Mouse (Mus musculus): ENCODE data around the gene Ube4a. TPM values are rescaled to one million over a fixed set of nuclear protein-coding genes. Genes with fewer than 3 reads are reported as not detected.

Gene Ube4a
- polyA plus RNA-seq, 1 experiment from 2014 or later, result 32.0 TPM

DNA sequence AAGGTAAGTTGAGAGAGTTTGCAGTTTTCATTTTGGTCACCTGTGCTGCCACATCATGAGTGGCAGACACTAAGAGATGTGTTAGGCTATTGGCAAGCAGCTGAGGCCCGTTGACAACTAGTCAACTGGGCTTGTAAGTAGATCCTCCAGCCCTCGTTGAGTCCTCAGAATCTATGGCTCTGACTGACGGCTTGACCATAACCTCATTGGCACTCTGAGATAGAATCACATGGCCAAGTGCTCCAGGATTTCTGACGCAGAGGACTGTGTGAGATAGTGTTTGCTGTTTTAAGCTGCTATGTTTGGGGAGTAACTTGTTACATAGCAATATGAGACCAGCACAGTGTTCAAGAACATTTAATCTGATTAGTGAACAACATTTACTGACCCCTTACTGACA, 23.6 kb downstream of the Ube4a start:
- no peak overlapping the region for H3K9ac ChIP-seq (ENCODE audit: low read length)
- no peak overlapping the region for H3K27ac ChIP-seq (ENCODE audit: low read depth, low read length)
- ATAC-seq (replicated peaks; ENCODE audit: low FRiP score) (no peak), DNase-seq (ENCODE audit: low spot score) (no peak)
- no peaks in the 10 kb centered on the region for H3K9me3 ChIP-seq (ENCODE audit: control insufficient read depth, low read length)
- no peak overlapping the region for H3K4me3 ChIP-seq (ENCODE audit: low read depth, low read length)
- no peaks in the 10 kb centered on the region; the same call in 1 of the 2 replicates for H3K36me3 ChIP-seq (ENCODE audit: control insufficient read depth, insufficient read depth, low read length)
- 95% methylated on average over 4 of the region's 4 CpGs for WGBS
- no peaks in the 10 kb centered on the region for H3K4me1 ChIP-seq (replicated peaks; ENCODE audit: control insufficient read depth, insufficient read depth, low read length)
- H3K27me3 ChIP-seq (ENCODE audit: control insufficient read depth, insufficient read depth, low read length), result no peaks in the 10 kb centered on the region
- no peak overlapping the region for H3K4me2 ChIP-seq (ENCODE audit: low read depth, low read length, severe bottlenecking)

DNA sequence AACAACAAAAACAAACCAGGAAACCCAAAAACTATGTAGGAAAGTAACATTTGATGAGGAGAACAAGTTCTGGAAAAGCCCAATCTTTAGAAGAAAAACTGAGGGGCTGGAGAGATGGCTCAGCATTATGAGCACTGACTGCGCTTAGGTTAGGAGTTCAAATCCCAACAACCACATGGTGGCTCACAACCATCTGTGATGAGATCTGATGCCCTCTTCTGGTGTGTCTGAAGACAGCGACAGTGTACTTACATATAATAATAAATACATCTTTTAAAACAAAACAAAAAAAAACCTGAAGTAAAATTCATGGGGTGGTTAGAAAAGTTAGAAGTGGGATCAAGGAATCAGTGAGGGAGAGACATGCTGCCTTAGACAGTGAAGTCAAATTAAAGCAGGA, 43.9 kb downstream of the Ube4a start:
- WGBS, result 55% methylated on average over 2 of the region's 2 CpGs
- Histone ChIP-seq H3K27ac (ENCODE audit: low read depth, low read length) (no peak overlapping the region), H3K4me3 (ENCODE audit: low read depth, low read length) (peak overlapping the region; percentile 94; the same call in 1 of the 2 replicates), H3K4me1 (replicated peaks; ENCODE audit: control insufficient read depth, insufficient read depth, low read length) (no peaks in the 10 kb centered on the region), H3K4me2 (ENCODE audit: low read depth, low read length, severe bottlenecking) (peak overlapping the region; percentile 94), H3K9ac (ENCODE audit: low read length) (no peak overlapping the region; the same call in 1 of the 2 replicates), H3K27me3 (ENCODE audit: control insufficient read depth, insufficient read depth, low read length) (no peaks in the 10 kb centered on the region), H3K36me3 (ENCODE audit: control insufficient read depth, insufficient read depth, low read length) (no peaks in the 10 kb centered on the region), H3K9me3 (ENCODE audit: control insufficient read depth, low read length) (no peaks in the 10 kb centered on the region)
- no peak for ATAC-seq (replicated peaks; ENCODE audit: low FRiP score)
- DNase-seq (ENCODE audit: low spot score), result no peak

DNA sequence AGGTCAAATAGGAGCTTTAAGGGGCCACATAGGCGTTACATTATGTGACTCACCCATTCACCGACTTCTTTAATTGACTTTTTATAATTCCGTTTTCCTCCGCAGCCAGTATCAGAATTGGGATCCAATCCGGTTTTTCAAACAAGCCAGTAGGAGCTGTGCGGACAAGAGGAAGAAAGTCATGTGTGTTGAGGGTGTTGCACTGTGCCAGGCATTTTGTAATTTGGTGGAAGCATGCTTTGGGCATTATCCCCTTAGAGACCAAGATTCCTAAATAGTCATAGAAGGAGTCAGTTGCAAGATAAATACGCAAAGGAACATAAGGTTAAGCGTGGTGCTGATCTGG, 44.3 kb downstream of the Ube4a start:
- no peaks in the 10 kb centered on the region for H3K4me1 ChIP-seq (replicated peaks; ENCODE audit: control insufficient read depth, insufficient read depth, low read length)
- peak overlapping the region; percentile 80; the same call in 1 of the 2 replicates for H3K27ac ChIP-seq (ENCODE audit: low read depth, low read length)
- H3K4me3 ChIP-seq (ENCODE audit: low read depth, low read length), result peak overlapping the region; percentile 94
- WGBS, result 2% methylated on average over 8 of the region's 8 CpGs
- no peaks in the 10 kb centered on the region for H3K9me3 ChIP-seq (ENCODE audit: control insufficient read depth, low read length)
- ATAC-seq (replicated peaks; ENCODE audit: low FRiP score), result peak; percentile 87; the same call in 1 of the 2 replicates
- peak overlapping the region; percentile 82 for H3K9ac ChIP-seq (ENCODE audit: low read length)
- H3K27me3 ChIP-seq (ENCODE audit: control insufficient read depth, insufficient read depth, low read length), result no peaks in the 10 kb centered on the region
- peak overlapping the region; percentile 94 for H3K4me2 ChIP-seq (ENCODE audit: low read depth, low read length, severe bottlenecking)
- DNase-seq (ENCODE audit: low spot score), result no peak
- no peaks in the 10 kb centered on the region for H3K36me3 ChIP-seq (ENCODE audit: control insufficient read depth, insufficient read depth, low read length)

DNA sequence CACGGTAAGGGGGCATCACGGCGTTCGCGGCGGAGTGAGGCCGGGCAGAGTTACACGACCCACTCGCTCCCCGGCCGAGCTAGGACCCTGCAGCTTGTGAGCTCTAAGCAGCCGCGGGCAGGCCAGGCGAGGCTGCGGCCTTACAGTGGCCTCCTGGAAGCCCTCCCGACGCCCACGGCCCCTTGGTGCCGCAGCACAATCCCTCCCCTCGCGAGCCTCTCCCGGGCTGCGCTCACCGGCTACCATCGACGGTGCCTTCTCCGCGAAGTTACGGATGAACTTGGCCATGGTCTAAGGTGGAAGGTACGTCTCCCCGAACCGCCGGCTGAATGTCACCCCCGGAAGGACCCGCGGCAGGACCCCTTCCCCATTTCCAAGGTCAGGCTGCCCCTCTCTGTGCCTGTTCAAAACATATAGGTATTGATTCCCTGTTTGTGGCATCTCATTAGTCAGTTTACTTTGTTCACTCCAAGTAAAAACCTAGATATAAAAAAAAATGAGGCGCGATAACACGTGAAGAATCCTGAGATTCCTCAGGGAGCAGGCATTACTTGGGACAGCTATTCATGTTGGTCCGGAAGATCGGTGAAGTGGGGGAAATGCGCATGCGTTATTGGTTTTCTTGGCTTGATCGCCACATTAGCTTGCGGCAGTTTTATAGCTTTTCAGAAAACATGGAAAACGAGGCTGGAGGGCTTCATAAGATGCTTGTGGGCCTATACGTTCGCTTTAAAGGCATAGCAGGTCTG, 44.9 kb downstream of the Ube4a start, which contains the start of gene Atp5l:
Atp5l (minus strand) TSS at position 369 of the 749 bp plus-strand sequence.
- DNase-seq (ENCODE audit: low spot score), result peak; percentile 90
- ATAC-seq (replicated peaks; ENCODE audit: low FRiP score), result peak; percentile 86
- Histone ChIP-seq H3K4me1 (replicated peaks; ENCODE audit: control insufficient read depth, insufficient read depth, low read length) (no peaks in the 10 kb centered on the region), H3K9me3 (ENCODE audit: control insufficient read depth, low read length) (no peaks in the 10 kb centered on the region), H3K4me2 (ENCODE audit: low read depth, low read length, severe bottlenecking) (peak within 1 kb of the TSS; percentile 94), H3K36me3 (ENCODE audit: control insufficient read depth, insufficient read depth, low read length) (no peaks in the 10 kb centered on the region), H3K4me3 (ENCODE audit: low read depth, low read length) (peak within 1 kb of the TSS; percentile 94), H3K9ac (ENCODE audit: low read length) (peak within 1 kb of the TSS; percentile 82), H3K27ac (ENCODE audit: low read depth, low read length) (peak within 1 kb of the TSS; percentile 80; the same call in 1 of the 2 replicates), H3K27me3 (ENCODE audit: control insufficient read depth, insufficient read depth, low read length) (no peaks in the 10 kb centered on the region)
- WGBS, result under 1% methylated on average over 48 of the region's 48 CpGs

DNA sequence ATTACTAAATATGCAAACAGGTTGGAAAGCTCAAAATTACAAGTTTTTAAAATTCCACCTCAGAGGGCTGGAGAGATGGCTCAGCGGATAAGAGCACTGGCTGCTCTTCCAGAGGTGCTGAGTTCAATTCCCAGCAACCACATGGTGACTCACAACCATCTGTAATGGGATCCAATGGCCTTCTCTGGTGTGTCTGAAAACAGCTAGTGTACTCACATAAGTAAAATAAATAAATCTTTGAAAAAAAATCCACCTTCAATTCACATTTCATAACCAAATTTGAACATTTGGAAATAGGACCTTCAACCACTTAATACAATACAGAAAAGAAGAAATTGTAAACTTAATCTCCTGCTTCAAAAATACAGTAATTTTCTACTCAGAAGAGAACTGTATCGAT, 45.8 kb downstream of the Ube4a start:
- Histone ChIP-seq H3K9ac (ENCODE audit: low read length) (peak overlapping the region; percentile 82), H3K9me3 (ENCODE audit: control insufficient read depth, low read length) (no peaks in the 10 kb centered on the region), H3K4me2 (ENCODE audit: low read depth, low read length, severe bottlenecking) (peak overlapping the region; percentile 94), H3K27me3 (ENCODE audit: control insufficient read depth, insufficient read depth, low read length) (no peaks in the 10 kb centered on the region), H3K36me3 (ENCODE audit: control insufficient read depth, insufficient read depth, low read length) (no peaks in the 10 kb centered on the region), H3K4me3 (ENCODE audit: low read depth, low read length) (peak overlapping the region; percentile 94), H3K4me1 (replicated peaks; ENCODE audit: control insufficient read depth, insufficient read depth, low read length) (0 out of 2 replicates have a peak, but pooled peaks cover 2% of the 10 kb centered on the region), H3K27ac (ENCODE audit: low read depth, low read length) (no peak overlapping the region)
- 48% methylated on average over 2 of the region's 2 CpGs for WGBS
- DNase-seq (ENCODE audit: low spot score) (no peak), ATAC-seq (replicated peaks; ENCODE audit: low FRiP score) (no peak)

DNA sequence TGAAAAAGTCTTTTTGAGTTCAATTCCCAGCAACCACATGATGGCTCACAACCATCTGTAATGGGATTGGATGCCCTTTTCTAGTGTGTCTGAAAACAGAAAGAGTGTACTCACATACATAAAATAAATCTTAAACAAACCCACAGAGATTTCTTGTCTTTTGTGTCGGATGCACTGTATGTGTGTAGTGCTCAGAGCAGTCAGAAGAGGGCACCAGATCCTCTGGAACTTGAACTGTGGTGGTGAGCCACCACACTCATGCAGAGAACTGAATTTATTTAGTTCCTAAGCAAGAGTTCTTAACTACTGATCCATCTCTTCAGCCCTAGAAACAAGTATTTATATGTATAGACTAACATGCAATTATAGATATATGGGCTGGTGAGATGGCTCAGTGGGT, 49.2 kb downstream of the Ube4a start:
- Histone ChIP-seq H3K9ac (ENCODE audit: low read length) (no peak overlapping the region), H3K4me3 (ENCODE audit: low read depth, low read length) (no peak overlapping the region), H3K27me3 (ENCODE audit: control insufficient read depth, insufficient read depth, low read length) (no peaks in the 10 kb centered on the region), H3K27ac (ENCODE audit: low read depth, low read length) (no peak overlapping the region), H3K4me2 (ENCODE audit: low read depth, low read length, severe bottlenecking) (no peak overlapping the region), H3K4me1 (replicated peaks; ENCODE audit: control insufficient read depth, insufficient read depth, low read length) (0 out of 2 replicates have a peak, but pooled peaks cover 2% of the 10 kb centered on the region), H3K36me3 (ENCODE audit: control insufficient read depth, insufficient read depth, low read length) (no peaks in the 10 kb centered on the region), H3K9me3 (ENCODE audit: control insufficient read depth, low read length) (no peaks in the 10 kb centered on the region)
- ATAC-seq (replicated peaks; ENCODE audit: low FRiP score), result no peak
- 63% methylated on average over 1 of the region's 1 CpGs for WGBS
- peak; percentile 61 for DNase-seq (ENCODE audit: low spot score)

DNA sequence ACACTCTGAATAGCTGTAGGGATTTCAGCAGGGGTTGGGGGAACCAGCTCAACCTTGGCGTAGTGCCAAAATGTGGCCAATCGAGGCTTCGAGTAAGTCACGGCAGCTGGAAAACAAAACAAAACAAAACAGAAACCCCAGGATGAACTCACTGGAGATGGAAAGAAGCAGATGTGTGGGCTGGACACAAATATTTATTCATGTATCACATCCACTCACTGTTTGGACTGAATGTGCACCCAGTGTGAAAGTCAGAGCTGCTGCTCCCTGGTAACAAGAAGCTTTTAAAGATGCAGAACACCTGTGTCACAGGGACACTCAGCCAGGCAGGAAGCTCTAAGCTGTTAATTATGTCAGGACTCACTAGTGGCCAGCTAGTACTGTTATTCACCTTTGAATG, 50.7 kb downstream of the Ube4a start:
- no peaks in the 10 kb centered on the region for H3K36me3 ChIP-seq (ENCODE audit: control insufficient read depth, insufficient read depth, low read length)
- 0 out of 2 replicates have a peak, but pooled peaks cover 2% of the 10 kb centered on the region for H3K4me1 ChIP-seq (replicated peaks; ENCODE audit: control insufficient read depth, insufficient read depth, low read length)
- H3K27me3 ChIP-seq (ENCODE audit: control insufficient read depth, insufficient read depth, low read length), result no peaks in the 10 kb centered on the region
- no peak overlapping the region for H3K27ac ChIP-seq (ENCODE audit: low read depth, low read length)
- no peak overlapping the region for H3K4me2 ChIP-seq (ENCODE audit: low read depth, low read length, severe bottlenecking)
- WGBS, result 62% methylated on average over 4 of the region's 4 CpGs
- H3K9me3 ChIP-seq (ENCODE audit: control insufficient read depth, low read length), result no peaks in the 10 kb centered on the region
- no peak for ATAC-seq (replicated peaks; ENCODE audit: low FRiP score)
- H3K4me3 ChIP-seq (ENCODE audit: low read depth, low read length), result no peak overlapping the region
- DNase-seq (ENCODE audit: low spot score), result no peak
- H3K9ac ChIP-seq (ENCODE audit: low read length), result no peak overlapping the region

DNA sequence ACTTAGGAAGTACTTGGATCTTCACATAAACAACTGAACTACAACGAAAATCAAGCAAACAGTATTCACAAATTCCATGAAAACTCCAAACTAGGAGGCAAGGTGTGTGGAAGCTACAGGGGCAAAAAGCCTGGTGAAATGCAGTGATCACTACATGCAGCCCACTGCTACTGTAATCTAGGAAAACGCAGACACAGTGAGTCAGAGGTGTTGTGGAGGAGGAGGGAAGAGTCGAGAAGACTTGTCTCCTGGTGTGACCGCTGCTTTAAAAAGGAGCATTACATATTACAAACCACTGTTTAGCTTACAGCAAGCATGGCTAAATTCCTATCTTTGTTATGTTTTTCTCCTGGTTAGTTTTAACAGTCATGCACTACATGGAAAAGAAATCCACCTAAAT, 54.0 kb downstream of the Ube4a start:
- 94% methylated on average over 4 of the region's 4 CpGs for WGBS
- Histone ChIP-seq H3K27ac (ENCODE audit: low read depth, low read length) (no peak overlapping the region), H3K9me3 (ENCODE audit: control insufficient read depth, low read length) (no peaks in the 10 kb centered on the region), H3K36me3 (ENCODE audit: control insufficient read depth, insufficient read depth, low read length) (no peaks in the 10 kb centered on the region), H3K4me1 (replicated peaks; ENCODE audit: control insufficient read depth, insufficient read depth, low read length) (0 out of 2 replicates have a peak, but pooled peaks cover 2% of the 10 kb centered on the region), H3K27me3 (ENCODE audit: control insufficient read depth, insufficient read depth, low read length) (no peaks in the 10 kb centered on the region), H3K9ac (ENCODE audit: low read length) (no peak overlapping the region), H3K4me3 (ENCODE audit: low read depth, low read length) (no peak overlapping the region), H3K4me2 (ENCODE audit: low read depth, low read length, severe bottlenecking) (no peak overlapping the region)
- ATAC-seq (replicated peaks; ENCODE audit: low FRiP score) (no peak), DNase-seq (ENCODE audit: low spot score) (no peak)

DNA sequence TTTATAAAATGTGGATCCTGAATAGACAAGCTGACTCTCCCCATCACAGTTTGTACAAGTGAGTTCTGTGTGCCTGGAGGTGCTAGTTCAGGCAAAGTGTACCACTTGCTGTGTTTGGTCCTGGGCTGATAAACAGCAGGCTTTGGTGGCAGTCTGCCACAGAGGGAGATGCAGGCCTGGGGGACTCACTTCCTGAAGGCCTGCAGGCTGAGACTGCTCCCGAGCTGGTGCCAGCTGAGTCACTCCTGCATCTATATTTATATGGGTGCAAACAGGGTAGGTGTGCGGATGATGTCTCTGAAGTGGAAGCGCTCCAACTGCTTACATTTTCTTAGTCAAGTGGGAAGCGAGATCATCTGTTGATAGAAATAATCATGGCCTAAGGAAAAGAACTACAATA, 59.8 kb downstream of the Ube4a start:
- no peak for ATAC-seq (replicated peaks; ENCODE audit: low FRiP score)
- WGBS, result 78% methylated on average over 4 of the region's 4 CpGs
- H3K4me2 ChIP-seq (ENCODE audit: low read depth, low read length, severe bottlenecking), result no peak overlapping the region

More for the DNA sequence above, 59.8 kb downstream of the Ube4a start:
- H3K9me3 ChIP-seq (ENCODE audit: control insufficient read depth, low read length), result no peaks in the 10 kb centered on the region
- no peaks in the 10 kb centered on the region for H3K27me3 ChIP-seq (ENCODE audit: control insufficient read depth, insufficient read depth, low read length)
- H3K27ac ChIP-seq (ENCODE audit: low read depth, low read length), result no peak overlapping the region
- H3K4me1 ChIP-seq (replicated peaks; ENCODE audit: control insufficient read depth, insufficient read depth, low read length), result no peaks in the 10 kb centered on the region
- H3K36me3 ChIP-seq (ENCODE audit: control insufficient read depth, insufficient read depth, low read length), result no peaks in the 10 kb centered on the region
- no peak overlapping the region for H3K4me3 ChIP-seq (ENCODE audit: low read depth, low read length)
- no peak for DNase-seq (ENCODE audit: low spot score)
- no peak overlapping the region for H3K9ac ChIP-seq (ENCODE audit: low read length)
